Mouse (Mus musculus): ENCODE measurements at regions not wholly inside any gene's neighbourhood (a gene's known extent, or its start where the extent isn't known, plus 50 kb on each side); places are given as distances from the start of the nearest gene placed in this dataset.

DNA sequence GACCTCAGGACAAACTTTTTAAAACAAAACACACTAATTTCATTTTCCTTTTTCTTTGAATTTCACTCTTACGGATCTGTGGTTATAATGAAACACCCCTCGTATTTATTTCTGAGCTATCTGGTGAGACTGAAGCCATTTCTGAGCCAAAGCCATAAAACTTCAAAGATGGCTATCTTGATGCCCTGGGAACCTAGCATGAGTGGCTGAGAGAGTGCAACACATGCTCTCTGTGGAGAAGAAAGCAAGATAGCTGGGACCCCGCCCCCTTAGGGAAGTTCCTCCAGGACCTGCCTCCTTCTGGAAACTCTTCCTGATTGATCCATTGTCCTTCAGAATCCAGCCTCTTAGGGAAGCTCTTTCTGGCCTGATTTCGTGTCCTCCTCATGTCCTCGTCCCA, 57.6 kb upstream of the Myb start:
- TF ChIP-seq POLR2A (IDR thresholded peaks at IDR 0.05; ENCODE audit: control insufficient read depth, extremely low read depth, insufficient read depth, low read length, poor library complexity) = no peak
- TF ChIP-seq CTCF (IDR thresholded peaks at IDR 0.05; ENCODE audit: borderline replicate concordance, control insufficient read depth, extremely low read depth, insufficient read depth, low read length, poor library complexity) = no peak

Data from thymus, adult 2 months (tissue).